Mouse (Mus musculus) bone marrow, adult 2 months (tissue): ENCODE data around the gene Gm17657. TPM values are rescaled to one million over a fixed set of nuclear protein-coding genes. Genes with fewer than 3 reads are reported as not detected.
"Not testable (repeated sequence)": the region's sequence is repeated elsewhere in the genome, so short reads cannot be mapped to it uniquely, and the experiment has no call there.

Source experiments
- H3K27ac ChIP-seq: fragments of 200-500 bp; 2 replicates; pipeline ENCODE4 v1.5.1; 2012; ENCODE audit warnings: low read depth, mild to moderate bottlenecking, control low read depth, inconsistent platforms, low read length; ENCODE audit not compliant: control insufficient read depth, poor library complexity, insufficient read depth
- H3K4me1 ChIP-seq: fragments of 200-500 bp; 2 replicates; pipeline ENCODE4 v1.6.1; 2011; ENCODE audit warnings: low read length; ENCODE audit not compliant: control insufficient read depth, insufficient read depth
- H3K4me3 ChIP-seq: fragments of 200-500 bp; replicated peaks from 2 replicates; pipeline ENCODE3; 2011; ENCODE audit warnings: mild to moderate bottlenecking, low read depth, low read length, control low read depth; ENCODE audit not compliant: control insufficient read depth
- CTCF ChIP-seq: fragments of 200-500 bp; IDR thresholded peaks from 2 replicates; pipeline ENCODE4 v1.5.1; 2011; ENCODE audit warnings: low read length, control low read depth; ENCODE audit not compliant: control insufficient read depth, insufficient read depth
- POLR2A ChIP-seq: fragments of 200-500 bp; IDR thresholded peaks from 2 replicates; pipeline ENCODE4 v1.6.1; 2011; ENCODE audit warnings: low read depth, mild to moderate bottlenecking, control low read depth, low read length, borderline replicate concordance; ENCODE audit not compliant: control insufficient read depth
- WGBS: fragments of 180-500 bp; shearing (Covaris S2); methylation state at CpG from one replicate; pipeline ENCODE4 v1.1.7; 2018; 5-methylcytosine and 5-hydroxymethylcytosine counted together
- polyA plus RNA-seq: library from polyadenylated mRNA; stranded (reverse); fragments of >200 nt; gene quantifications from 2 replicates; pipeline ENCODE4 v1.2.4, GENCODE M21; 2011; ENCODE audit warnings: low replicate concordance; ENCODE audit not compliant: missing spikeins, insufficient read depth, insufficient read length

Gene Gm17657
- polyA plus RNA-seq, 1 experiment, result not detected

DNA sequence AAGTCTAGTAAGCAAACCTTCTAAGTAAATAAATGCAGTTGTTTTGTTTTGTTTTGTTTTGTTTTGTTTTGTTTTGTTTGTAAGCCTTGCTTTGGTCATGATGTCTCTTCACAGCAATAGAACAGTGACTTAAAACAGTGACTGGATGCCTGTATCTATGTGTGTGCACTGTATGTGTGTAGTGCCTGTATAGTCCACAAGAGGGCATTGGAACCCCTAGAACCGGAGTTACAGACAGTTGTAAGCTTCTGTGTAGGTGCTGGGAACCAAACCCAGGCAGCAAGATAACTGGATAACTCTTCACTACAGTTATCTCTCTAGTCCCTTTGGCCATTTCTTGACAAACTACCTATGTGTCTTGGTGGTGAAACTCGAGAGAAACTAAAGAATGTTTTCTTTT, 23.8 kb downstream of the Gm17657 start:
- Histone ChIP-seq H3K4me3 (no peak overlapping the region), H3K27ac (no peak overlapping the region), H3K4me1 (no peaks in the 10 kb centered on the region; the same call in 1 of the 2 replicates)
- TF ChIP-seq CTCF (no peak), POLR2A (no peak)
- 84% methylated on average over 2 of the region's 2 CpGs for WGBS

DNA sequence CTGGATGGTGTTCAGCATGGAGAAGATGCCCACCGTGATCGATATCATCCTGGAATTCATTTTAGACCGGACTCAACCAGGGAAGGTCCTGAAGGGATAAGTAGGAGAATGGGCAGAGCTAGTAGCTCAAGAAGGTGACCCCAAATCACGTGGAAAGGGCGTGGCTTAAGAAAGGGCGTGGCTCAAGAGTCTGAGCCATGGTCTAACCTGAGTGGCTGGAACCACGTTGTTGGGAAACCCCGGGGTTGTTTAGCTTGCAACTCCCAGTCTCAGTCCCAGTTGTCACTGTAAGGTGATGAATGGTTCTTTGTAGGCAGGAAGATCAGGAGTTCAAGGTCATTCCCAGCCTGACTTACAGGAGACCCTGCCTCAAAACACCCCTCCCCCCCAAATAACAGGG, 29.7 kb downstream of the Gm17657 start:
- 73% methylated on average over 8 of the region's 8 CpGs for WGBS
- Histone ChIP-seq H3K4me1 (no peaks in the 10 kb centered on the region; the same call in 1 of the 2 replicates), H3K27ac (no peak overlapping the region), H3K4me3 (no peak overlapping the region)
- TF ChIP-seq CTCF, result no peak
- no peak for TF ChIP-seq POLR2A

DNA sequence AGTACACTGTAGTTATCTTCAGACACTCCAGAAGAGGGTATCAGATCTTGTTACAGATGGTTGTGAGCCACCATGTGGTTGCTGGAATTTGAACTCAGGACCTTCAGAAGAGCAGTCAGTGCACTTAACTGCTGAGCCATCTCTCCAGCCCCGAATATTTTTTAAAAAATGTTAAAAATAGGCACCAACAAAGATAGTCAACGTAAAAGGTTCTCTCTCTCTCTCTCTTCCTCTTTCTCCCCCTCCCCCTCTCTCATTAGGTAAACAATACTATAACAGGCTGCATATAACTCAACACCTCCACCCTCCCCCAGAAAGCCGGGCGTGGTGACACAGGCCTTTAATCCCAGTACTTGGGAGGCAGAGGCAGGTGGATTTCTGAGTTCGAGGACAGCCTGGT, 30.8 kb downstream of the Gm17657 start:
- not testable (repeated sequence) for H3K27ac ChIP-seq, H3K4me1 ChIP-seq, H3K4me3 ChIP-seq
- 50% methylated on average over 5 of the region's 5 CpGs for WGBS

DNA sequence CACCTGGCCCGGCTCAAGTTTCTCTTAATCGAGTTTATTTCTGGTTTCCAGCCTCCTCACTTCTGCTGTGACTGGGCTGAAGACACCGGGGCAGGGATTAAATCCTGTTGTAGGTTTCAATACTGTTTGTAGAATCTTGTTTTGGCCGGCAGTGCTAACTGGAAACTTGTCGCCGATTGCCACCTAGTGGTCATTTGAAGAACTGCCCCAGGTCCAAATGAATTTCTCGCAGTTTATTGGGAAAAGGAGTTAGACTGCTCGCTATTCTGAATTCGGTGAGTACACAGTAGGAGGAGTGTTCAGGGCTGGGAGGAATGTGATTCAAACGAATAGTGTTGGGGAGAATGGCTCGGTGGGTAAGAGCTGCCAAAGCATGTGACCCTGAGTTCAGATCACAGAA, 35.0 kb downstream of the Gm17657 start:
- Histone ChIP-seq H3K27ac (no peak overlapping the region), H3K4me3 (no peak overlapping the region), H3K4me1 (no peaks in the 10 kb centered on the region; the same call in 1 of the 2 replicates)
- 2% methylated on average over 11 of the region's 11 CpGs for WGBS
- no peak for TF ChIP-seq POLR2A
- peak; percentile 72 for TF ChIP-seq CTCF

DNA sequence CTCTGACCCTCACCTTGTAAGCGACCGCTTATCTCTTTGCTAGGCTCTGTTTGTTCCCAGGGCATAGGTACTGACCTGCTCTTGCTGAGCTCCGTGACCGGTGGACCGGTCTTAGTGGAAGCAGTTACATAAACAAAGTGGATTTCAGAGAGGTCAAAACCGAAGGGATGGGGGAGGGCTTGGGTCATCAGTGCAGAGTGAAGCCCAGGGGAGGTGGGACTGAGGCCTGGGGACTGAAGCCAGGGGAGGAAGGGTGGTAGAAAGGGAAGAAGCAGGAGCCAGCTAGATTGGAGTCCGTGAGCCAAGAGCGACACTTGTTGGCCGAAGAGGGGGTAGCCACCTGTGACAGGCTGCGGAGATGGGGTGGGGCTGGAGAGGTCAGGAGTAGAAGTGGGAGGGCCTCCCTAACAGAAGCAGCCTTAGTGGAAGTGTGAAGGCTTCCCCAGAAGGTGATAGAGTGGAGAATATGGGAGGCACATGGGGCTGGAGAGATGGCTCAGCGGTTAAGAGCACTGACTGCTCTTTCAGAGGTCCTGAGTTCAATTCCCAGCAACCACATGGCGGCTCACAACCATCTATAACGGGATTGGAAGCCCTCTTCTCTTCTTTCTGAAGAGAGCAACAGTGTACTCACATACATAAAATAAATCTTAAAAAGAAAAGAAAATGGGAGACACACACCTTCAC, 36.3 kb downstream of the Gm17657 start:
- TF ChIP-seq CTCF, result peak; percentile 93
- TF ChIP-seq POLR2A, result no peak
- Histone ChIP-seq H3K4me3 (no peak overlapping the region), H3K4me1 (peaks cover 4% of the 10 kb centered on the region), H3K27ac (no peak overlapping the region)
- 34% methylated on average over 13 of the region's 13 CpGs for WGBS

DNA sequence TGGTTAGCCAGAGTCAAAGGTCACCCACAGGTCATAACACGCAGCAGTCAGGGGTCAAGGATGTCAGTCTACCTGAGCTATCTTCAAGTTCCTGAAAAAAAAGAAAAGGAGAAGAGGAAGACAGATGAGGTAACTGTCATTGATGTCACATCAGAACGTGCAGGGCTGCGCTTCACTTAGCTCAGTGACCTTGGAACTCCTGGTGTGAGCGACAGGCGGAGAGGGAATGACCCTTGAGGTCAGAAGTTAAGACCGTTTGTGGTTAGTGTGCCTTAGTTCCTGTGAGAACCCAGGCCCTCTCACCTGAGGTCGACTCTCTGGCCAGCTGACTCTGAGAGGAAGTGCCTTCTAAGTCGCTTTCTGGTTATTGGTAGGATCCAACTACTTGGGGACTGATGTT, 38.7 kb downstream of the Gm17657 start:
- no peak overlapping the region for H3K27ac ChIP-seq

DNA sequence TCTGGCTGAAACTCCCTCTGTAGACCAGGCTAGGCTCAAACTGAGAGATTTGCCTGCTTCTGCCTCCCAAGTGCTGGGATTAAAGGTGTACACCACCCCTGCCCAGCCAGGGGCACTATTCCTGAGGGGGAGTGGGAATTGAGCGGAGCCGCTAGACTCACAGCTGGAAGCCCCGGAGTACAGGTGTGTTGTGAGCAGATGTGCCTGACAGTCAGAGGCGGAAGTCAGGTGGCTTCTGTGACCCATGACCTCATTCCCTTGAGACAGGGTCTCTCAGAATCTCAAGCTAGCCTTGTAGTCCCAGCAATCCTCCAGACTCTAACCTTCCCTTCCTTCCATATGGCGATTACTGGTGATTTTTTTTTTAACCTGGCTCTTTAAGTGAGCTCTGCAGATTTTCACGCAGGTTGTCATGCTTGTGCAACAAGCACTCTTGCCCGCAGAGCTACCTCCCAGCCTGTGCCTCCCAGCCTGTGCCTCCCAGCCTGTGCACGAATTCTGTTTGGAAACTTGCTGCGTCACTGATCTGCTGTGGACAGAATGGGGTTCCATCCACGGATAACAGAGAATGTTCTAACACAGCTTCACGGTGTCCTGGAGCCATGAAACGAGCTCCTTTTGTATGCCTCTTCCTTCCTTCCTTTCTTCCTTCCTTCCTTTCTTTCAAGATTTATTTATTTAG, 40.4 kb downstream of the Gm17657 start:
- Histone ChIP-seq H3K4me1 (peaks cover 4% of the 10 kb centered on the region), H3K27ac (no peak overlapping the region), H3K4me3 (no peak overlapping the region)
- TF ChIP-seq POLR2A (no peak), CTCF (no peak)
- 42% methylated on average over 12 of the region's 12 CpGs for WGBS

More for the DNA sequence above, 38.7 kb downstream of the Gm17657 start:
- Histone ChIP-seq H3K4me1 (peaks cover 4% of the 10 kb centered on the region), H3K4me3 (no peak overlapping the region)
- TF ChIP-seq CTCF (no peak), POLR2A (no peak)
- WGBS, result 19% methylated on average over 8 of the region's 8 CpGs

DNA sequence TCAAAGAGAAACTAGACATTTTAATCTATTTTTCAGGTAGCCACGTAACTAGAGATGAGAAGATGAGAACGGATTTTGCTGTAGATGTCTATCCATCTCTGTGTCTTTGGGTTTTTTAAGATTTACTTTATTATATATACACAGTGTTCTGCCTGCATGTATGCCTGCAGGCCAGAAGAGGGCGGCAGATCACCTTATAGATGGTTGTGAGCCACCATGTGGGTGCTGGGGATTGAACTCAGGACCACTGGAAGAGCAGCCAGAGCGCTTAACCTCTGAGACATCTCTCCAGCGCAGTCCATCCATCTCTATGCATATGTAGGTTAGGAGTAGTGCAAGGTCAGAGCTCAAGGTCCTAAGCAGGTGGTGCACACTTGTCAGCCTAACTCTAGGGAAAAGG, 45.7 kb downstream of the Gm17657 start:
- 87% methylated on average over 5 of the region's 5 CpGs for WGBS
- no peak overlapping the region for H3K4me3 ChIP-seq
- no peak overlapping the region for H3K27ac ChIP-seq
- TF ChIP-seq POLR2A (no peak), CTCF (peak; percentile 24; the same call in 1 of the 2 replicates)
- H3K4me1 ChIP-seq, result peaks cover 8% of the 10 kb centered on the region
